Mouse (Mus musculus): ENCODE data around the gene Tex26. TPM values are rescaled to one million over a fixed set of nuclear protein-coding genes. Genes with fewer than 3 reads are reported as not detected.

Tex26 gene
- polyA plus RNA-seq, 1 experiment from 2014 or later: 0.38 TPM

- no peak overlapping the region for H3K9ac ChIP-seq (ENCODE audit: low read depth, low read length)
- no peak for ATAC-seq
- WGBS: 61% methylated on average over 4 of the region's 4 CpGs
Observed at GRCm38 (mm10) chr5:149429541-149429940, 9.9 kb upstream of the Tex26 start.

GRCm38 (mm10) chr5:149430943-149431342, 8.5 kb upstream of the Tex26 start:
- Histone ChIP-seq H3K4me3 (ENCODE audit: low read depth, low read length) (no peak overlapping the region), H3K4me1 (replicated peaks; ENCODE audit: control insufficient read depth, insufficient read depth, low read length) (0 out of 2 replicates have a peak, but pooled peaks cover 6% of the 10 kb centered on the region), H3K9me3 (ENCODE audit: control insufficient read depth) (no peaks in the 10 kb centered on the region), H3K27ac (ENCODE audit: low read depth, low read length) (no peak overlapping the region), H3K4me2 (replicated peaks; ENCODE audit: low read depth) (no peak overlapping the region), H3K36me3 (ENCODE audit: control insufficient read depth, insufficient read depth) (no peaks in the 10 kb centered on the region), H3K27me3 (replicated peaks; ENCODE audit: control insufficient read depth, insufficient read depth, low read length) (no peaks in the 10 kb centered on the region), H3K9ac (ENCODE audit: low read depth, low read length) (no peak overlapping the region)
- 93% methylated on average over 3 of the region's 3 CpGs for WGBS
- no peak for TF ChIP-seq CTCF (IDR thresholded peaks at IDR 0.05; ENCODE audit: low read depth)
- no peak for ATAC-seq

More at GRCm38 (mm10) chr5:149429541-149429940, 9.9 kb upstream of the Tex26 start:
- H3K27ac ChIP-seq (ENCODE audit: low read depth, low read length): no peak overlapping the region
- no peaks in the 10 kb centered on the region for H3K9me3 ChIP-seq (ENCODE audit: control insufficient read depth)
- H3K36me3 ChIP-seq (ENCODE audit: control insufficient read depth, insufficient read depth): no peaks in the 10 kb centered on the region
- no peaks in the 10 kb centered on the region for H3K27me3 ChIP-seq (replicated peaks; ENCODE audit: control insufficient read depth, insufficient read depth, low read length)
- 0 out of 2 replicates have a peak, but pooled peaks cover 6% of the 10 kb centered on the region for H3K4me1 ChIP-seq (replicated peaks; ENCODE audit: control insufficient read depth, insufficient read depth, low read length)
- no peak overlapping the region for H3K4me3 ChIP-seq (ENCODE audit: low read depth, low read length)
- no peak for TF ChIP-seq CTCF (IDR thresholded peaks at IDR 0.05; ENCODE audit: low read depth)
- H3K4me2 ChIP-seq (replicated peaks; ENCODE audit: low read depth): no peak overlapping the region

- peak; percentile 76 for ATAC-seq
- no peak for TF ChIP-seq CTCF (IDR thresholded peaks at IDR 0.05; ENCODE audit: low read depth)
- Histone ChIP-seq H3K4me2 (replicated peaks; ENCODE audit: low read depth) (peak overlapping the region; percentile 51), H3K4me3 (ENCODE audit: low read depth, low read length) (peak overlapping the region; percentile 16), H3K9me3 (ENCODE audit: control insufficient read depth) (no peaks in the 10 kb centered on the region), H3K27me3 (replicated peaks; ENCODE audit: control insufficient read depth, insufficient read depth, low read length) (no peaks in the 10 kb centered on the region), H3K36me3 (ENCODE audit: control insufficient read depth, insufficient read depth) (no peaks in the 10 kb centered on the region), H3K27ac (ENCODE audit: low read depth, low read length) (peak overlapping the region; percentile 42; the same call in 1 of the 2 replicates), H3K4me1 (replicated peaks; ENCODE audit: control insufficient read depth, insufficient read depth, low read length) (0 out of 2 replicates have a peak, but pooled peaks cover under 1% of the 10 kb centered on the region), H3K9ac (ENCODE audit: low read depth, low read length) (no peak overlapping the region)
- WGBS: 46% methylated on average over 7 of the region's 7 CpGs
Observed at GRCm38 (mm10) chr5:149433618-149434017, 5.8 kb upstream of the Tex26 start.

GRCm38 (mm10) chr5:149434141-149434690, 5.2 kb upstream of the Tex26 start:
- ATAC-seq: peak; percentile 87
- H3K4me3 ChIP-seq (ENCODE audit: low read depth, low read length): peak overlapping the region; percentile 16; the same call in 1 of the 2 replicates
- TF ChIP-seq CTCF (IDR thresholded peaks at IDR 0.05; ENCODE audit: low read depth): no peak

GRCm38 (mm10) chr5:149436541-149436940, 2.9 kb upstream of the Tex26 start:
- Histone ChIP-seq H3K4me3 (ENCODE audit: low read depth, low read length) (no peak overlapping the region), H3K9ac (ENCODE audit: low read depth, low read length) (no peak overlapping the region), H3K36me3 (ENCODE audit: control insufficient read depth, insufficient read depth) (no peaks in the 10 kb centered on the region), H3K9me3 (ENCODE audit: control insufficient read depth) (no peaks in the 10 kb centered on the region), H3K4me1 (replicated peaks; ENCODE audit: control insufficient read depth, insufficient read depth, low read length) (no peaks in the 10 kb centered on the region), H3K4me2 (replicated peaks; ENCODE audit: low read depth) (no peak overlapping the region), H3K27me3 (replicated peaks; ENCODE audit: control insufficient read depth, insufficient read depth, low read length) (no peaks in the 10 kb centered on the region), H3K27ac (ENCODE audit: low read depth, low read length) (no peak overlapping the region)
- ATAC-seq: no peak
- no peak for TF ChIP-seq CTCF (IDR thresholded peaks at IDR 0.05; ENCODE audit: low read depth)
- 62% methylated on average over 3 of the region's 3 CpGs for WGBS

More at GRCm38 (mm10) chr5:149434141-149434690, 5.2 kb upstream of the Tex26 start:
- Histone ChIP-seq H3K4me2 (replicated peaks; ENCODE audit: low read depth) (peak overlapping the region; percentile 51), H3K27ac (ENCODE audit: low read depth, low read length) (0 out of 2 replicates have a peak overlapping the region, but pooled peaks have one; percentile 42), H3K9ac (ENCODE audit: low read depth, low read length) (no peak overlapping the region), H3K4me1 (replicated peaks; ENCODE audit: control insufficient read depth, insufficient read depth, low read length) (no peaks in the 10 kb centered on the region), H3K27me3 (replicated peaks; ENCODE audit: control insufficient read depth, insufficient read depth, low read length) (no peaks in the 10 kb centered on the region), H3K9me3 (ENCODE audit: control insufficient read depth) (no peaks in the 10 kb centered on the region), H3K36me3 (ENCODE audit: control insufficient read depth, insufficient read depth) (no peaks in the 10 kb centered on the region)
- 15% methylated on average over 9 of the region's 9 CpGs for WGBS

GRCm38 (mm10) chr5:149437150-149437549, 2.3 kb upstream of the Tex26 start:
- Histone ChIP-seq H3K27ac (ENCODE audit: low read depth, low read length) (no peak overlapping the region), H3K9me3 (ENCODE audit: control insufficient read depth) (no peaks in the 10 kb centered on the region), H3K9ac (ENCODE audit: low read depth, low read length) (no peak overlapping the region), H3K4me1 (replicated peaks; ENCODE audit: control insufficient read depth, insufficient read depth, low read length) (no peaks in the 10 kb centered on the region), H3K27me3 (replicated peaks; ENCODE audit: control insufficient read depth, insufficient read depth, low read length) (no peaks in the 10 kb centered on the region), H3K36me3 (ENCODE audit: control insufficient read depth, insufficient read depth) (no peaks in the 10 kb centered on the region), H3K4me2 (replicated peaks; ENCODE audit: low read depth) (no peak overlapping the region), H3K4me3 (ENCODE audit: low read depth, low read length) (no peak overlapping the region)
- 61% methylated on average over 6 of the region's 6 CpGs for WGBS
- no peak for ATAC-seq
- TF ChIP-seq CTCF (IDR thresholded peaks at IDR 0.05; ENCODE audit: low read depth): no peak

Data from intestine, postnatal 0 days (tissue).